32 mouse cellular contexts compared by ENCODE assay signal in genomic region chr5:131714979-131715378, GRCm38 (mm10).
"Had no signal": no experiment of that assay in that cellular context is flagged by ENCODE, and none has a peak within 500 bp of the region (broad histone marks: within the 10 kb centered on the region; RNA-seq: fewer than 3 reads in every experiment).

No protein-coding gene starts in this region.

- H3K4me1 ChIP-seq: liver, embryonic 12.5 days; liver, embryonic 13.5 days; liver, embryonic 15.5 days had no signal

- H3K4me3 ChIP-seq: left cerebral cortex, adult 2 months; limb, embryonic 10.5 days; limb, embryonic 12.5 days; limb, embryonic 13.5 days; limb, embryonic 15.5 days; liver, embryonic 12.5 days; liver, embryonic 13.5 days; liver, embryonic 15.5 days; lung, embryonic 15.5 days; midbrain, embryonic 10.5 days; midbrain, embryonic 12.5 days; midbrain, embryonic 13.5 days; midbrain, embryonic 15.5 days; myocyte; neural tube, embryonic 12.5 days; neural tube, embryonic 13.5 days had no signal

- H3K36me3 ChIP-seq: liver, embryonic 12.5 days; liver, embryonic 13.5 days; liver, embryonic 15.5 days; lung, embryonic 15.5 days; midbrain, embryonic 15.5 days had no signal

- H3K27me3 ChIP-seq: limb, embryonic 15.5 days; liver, embryonic 12.5 days; liver, embryonic 13.5 days; liver, embryonic 15.5 days; lung, embryonic 15.5 days; midbrain, embryonic 12.5 days; midbrain, embryonic 13.5 days; midbrain, embryonic 15.5 days; neural tube, embryonic 12.5 days; neural tube, embryonic 13.5 days had no signal

- DNase-seq: left cerebral cortex, postnatal 4 days; liver; liver, embryonic 13.5 days; lung, adult 18-20 months; lung, adult 2 months; lung, embryonic 14.5 days; lung, postnatal 10 days; lung, postnatal 14 days; lung, postnatal 36 days; lung, postnatal 4 days; midbrain, embryonic 14.5 days had no signal

- H3K4me2 ChIP-seq: limb, embryonic 12.5 days; limb, embryonic 13.5 days; limb, embryonic 15.5 days; liver, embryonic 11.5 days; liver, embryonic 12.5 days; liver, embryonic 13.5 days; liver, embryonic 15.5 days; lung, embryonic 14.5 days; lung, embryonic 15.5 days; midbrain, embryonic 11.5 days; midbrain, embryonic 12.5 days; midbrain, embryonic 13.5 days; midbrain, embryonic 15.5 days; neural tube, embryonic 12.5 days; neural tube, embryonic 13.5 days had no signal

- H3K27ac ChIP-seq: left cerebral cortex, adult 2 months; limb, embryonic 10.5 days; limb, embryonic 12.5 days; limb, embryonic 13.5 days; limb, embryonic 15.5 days; liver, embryonic 12.5 days; liver, embryonic 13.5 days; liver, embryonic 14.5 days; liver, embryonic 15.5 days; lung, embryonic 15.5 days; macrophage; midbrain, embryonic 10.5 days; midbrain, embryonic 12.5 days; midbrain, embryonic 13.5 days; midbrain, embryonic 15.5 days; neural tube, embryonic 12.5 days; neural tube, embryonic 13.5 days had no signal

- H3K9ac ChIP-seq: limb, embryonic 12.5 days; limb, embryonic 13.5 days; limb, embryonic 15.5 days; liver, embryonic 12.5 days; liver, embryonic 13.5 days; liver, embryonic 14.5 days; liver, embryonic 15.5 days; lung, embryonic 14.5 days; lung, embryonic 15.5 days; midbrain, embryonic 12.5 days; midbrain, embryonic 13.5 days; midbrain, embryonic 15.5 days; neural tube, embryonic 12.5 days; neural tube, embryonic 13.5 days had no signal

- ATAC-seq: liver, embryonic 12.5 days; lung, postnatal 0 days; midbrain, embryonic 13.5 days; midbrain, embryonic 15.5 days; midbrain, embryonic 16.5 days had no signal

- H3K9me3 ChIP-seq: limb, embryonic 10.5 days; limb, embryonic 15.5 days; liver, embryonic 12.5 days; liver, embryonic 13.5 days; liver, embryonic 15.5 days; lung, embryonic 15.5 days; midbrain, embryonic 13.5 days; midbrain, embryonic 15.5 days; neural tube, embryonic 12.5 days; neural tube, embryonic 13.5 days had no signal
